Mouse (Mus musculus) megakaryocyte, embryonic 14.5 days (primary cell): ENCODE measurements at regions not wholly inside any gene's neighbourhood (a gene's known extent, or its start where the extent isn't known, plus 50 kb on each side); places are given as distances from the start of the nearest gene placed in this dataset.

Experiments used
- FLI1 ChIP-seq: IDR thresholded peaks from 2 replicates; pipeline ENCODE4 v1.6.1; 2012; ENCODE audit warnings: low read length, inconsistent platforms, mixed read lengths
- GATA1 ChIP-seq: IDR thresholded peaks from 3 replicates; pipeline ENCODE4 v1.6.1; 2012; ENCODE audit warnings: mixed read lengths, low read length, inconsistent platforms, borderline replicate concordance

GRCm38 (mm10) chr16:30008451-30009357 is 55.5 kb upstream of the Hes1 start:
- TF ChIP-seq GATA1 (no peak), FLI1 (no peak)
